Mouse (Mus musculus) neural tube, embryonic 13.5 days (tissue): ENCODE measurements around the gene Dmrtc1b. TPM values are rescaled to one million over a fixed set of nuclear protein-coding genes. Genes with fewer than 3 reads are reported as not detected.
A peak's percentile ranks its signal among the peaks of the same experiment; 100 is the strongest.
"Not testable (repeated sequence)": the region's sequence is repeated elsewhere in the genome, so short reads cannot be mapped to it uniquely, and the experiment has no call there.

Experiments used
- ATAC-seq: fragments of 200-750 bp; cut with Nextera tagmentation; 2 replicates; pipeline ENCODE4 v1.8.0; 2017; ENCODE audit warnings: low read depth, mild to moderate bottlenecking, moderate TSS enrichment, moderate library complexity
- H3K27ac ChIP-seq: fragments of 300-500 bp; sonication (generic); replicated peaks from 2 replicates; pipeline ENCODE4 v1.5.1; 2015; ENCODE audit warnings: moderate library complexity, mild to moderate bottlenecking, inconsistent platforms
- H3K27me3 ChIP-seq: fragments of 300-500 bp; sonication (generic); 2 replicates; pipeline ENCODE4 v1.6.1; 2015; ENCODE audit warnings: mild to moderate bottlenecking, inconsistent platforms
- H3K36me3 ChIP-seq: fragments of 300-500 bp; sonication (generic); 2 replicates; pipeline ENCODE4 v1.6.1; 2015; ENCODE audit warnings: mild to moderate bottlenecking, inconsistent platforms
- H3K4me1 ChIP-seq: fragments of 300-500 bp; sonication (generic); replicated peaks from 2 replicates; pipeline ENCODE4 v1.6.1; 2015; ENCODE audit warnings: inconsistent platforms
- H3K4me2 ChIP-seq: fragments of 300-500 bp; sonication (generic); 2 replicates; pipeline ENCODE4 v1.6.1; 2015; ENCODE audit warnings: inconsistent platforms, mild to moderate bottlenecking, moderate library complexity
- H3K4me3 ChIP-seq: fragments of 300-500 bp; sonication (generic); 2 replicates; pipeline ENCODE4 v1.5.1; 2015; ENCODE audit warnings: mild to moderate bottlenecking, inconsistent platforms
- H3K9ac ChIP-seq: fragments of 300-500 bp; sonication (generic); 2 replicates; pipeline ENCODE4 v1.6.1; 2015; ENCODE audit warnings: moderate library complexity, mild to moderate bottlenecking, inconsistent platforms
- H3K9me3 ChIP-seq: fragments of 300-500 bp; sonication (generic); 2 replicates; pipeline ENCODE4 v1.6.1; 2016; ENCODE audit warnings: inconsistent platforms
- WGBS: fragments of 180-500 bp; shearing (Covaris S2); methylation state at CpG from one replicate; pipeline ENCODE4 v1.1.7; 2015; 5-methylcytosine and 5-hydroxymethylcytosine counted together
- polyA plus RNA-seq: library from polyadenylated mRNA; unstranded; fragments of >200 nt; fragmentation: Nextera tagmentation; extraction: Ambion mirVana; gene quantifications from 2 replicates; pipeline ENCODE4 v1.2.1, GENCODE M21; 2015

Dmrtc1b gene
- polyA plus RNA-seq: not detected in 2 replicates

DNA sequence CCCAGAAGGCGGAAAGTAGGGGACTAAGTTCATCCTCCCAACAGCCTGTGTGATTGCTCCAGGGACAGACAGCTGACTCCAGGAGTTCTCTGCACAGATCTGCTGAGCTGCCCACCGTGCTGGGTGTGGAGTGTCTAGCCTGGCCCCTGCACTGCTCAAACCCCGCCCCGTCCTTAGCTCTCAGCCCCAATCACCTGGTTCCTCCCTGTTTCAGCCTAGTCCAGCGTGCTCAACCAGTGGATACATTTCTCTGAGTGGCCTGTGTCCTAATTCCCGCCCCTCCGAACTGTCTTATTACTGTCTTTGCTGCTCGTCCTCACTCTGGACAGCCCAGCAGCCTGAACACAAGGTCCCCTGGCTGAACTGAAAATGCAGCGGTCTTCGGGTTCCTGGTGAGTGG, at the start of gene Dmrtc1b, which contains the start of gene Gm9112:
Dmrtc1b (plus strand) TSS at position 331 of the 400 bp plus-strand sequence.
Gm9112 (minus strand) TSS at position 101 of the 400 bp plus-strand sequence.
- not testable (repeated sequence) for H3K4me2 ChIP-seq, H3K4me1 ChIP-seq, H3K9me3 ChIP-seq, H3K27ac ChIP-seq, ATAC-seq, H3K27me3 ChIP-seq, H3K4me3 ChIP-seq, H3K9ac ChIP-seq, H3K36me3 ChIP-seq
- 90% methylated on average over 10 of the region's 10 CpGs for WGBS

DNA sequence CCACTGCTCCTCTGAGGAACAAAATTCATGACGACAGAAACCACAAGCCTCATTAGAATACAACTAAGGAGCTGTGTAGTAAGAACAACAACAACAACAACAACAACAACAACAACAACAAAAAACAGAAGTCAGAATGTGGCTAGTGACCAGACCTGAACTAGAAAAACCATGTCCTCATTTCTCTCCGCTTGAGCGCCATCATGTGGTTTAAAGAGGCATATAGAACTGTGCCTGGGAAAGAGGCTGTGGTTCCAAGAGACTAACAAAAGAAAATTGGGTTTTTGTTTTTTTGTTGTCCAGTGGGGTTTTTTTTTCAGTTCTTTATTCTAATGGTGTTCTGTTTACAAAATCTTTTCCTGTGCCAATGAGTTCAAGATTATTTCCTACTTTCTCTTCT, 47.0 kb upstream of the Dmrtc1b start:
- H3K27me3 ChIP-seq: no peaks in the 10 kb centered on the region
- 14% methylated on average over 3 of the region's 3 CpGs for WGBS
- H3K4me3 ChIP-seq: no peak overlapping the region
- no peaks in the 10 kb centered on the region for H3K36me3 ChIP-seq
- H3K9me3 ChIP-seq: no peaks in the 10 kb centered on the region
- H3K9ac ChIP-seq: no peak overlapping the region
- no peaks in the 10 kb centered on the region for H3K4me1 ChIP-seq
- no peak overlapping the region for H3K27ac ChIP-seq
- ATAC-seq: no peak
- no peak overlapping the region for H3K4me2 ChIP-seq

DNA sequence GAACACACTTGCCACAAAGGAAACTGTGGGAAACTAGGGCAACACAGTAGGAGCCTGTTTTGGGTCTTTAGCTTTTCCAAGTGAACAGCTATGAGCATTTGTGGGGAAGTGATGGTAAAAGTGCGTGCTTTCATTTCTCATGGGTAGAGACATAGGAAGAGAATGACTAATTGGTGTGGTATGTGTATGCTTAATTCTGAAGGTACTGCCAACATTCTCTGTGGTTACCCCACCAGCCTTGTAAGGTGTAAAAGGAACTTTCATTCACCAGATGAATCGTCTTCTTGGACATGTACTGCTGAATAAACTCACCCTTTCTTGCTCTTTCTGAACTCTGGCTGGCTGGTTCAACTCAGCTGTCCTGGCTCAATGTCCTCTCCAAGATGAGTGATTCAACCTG, 41.0 kb upstream of the Dmrtc1b start:
- 85% methylated on average over 2 of the region's 2 CpGs for WGBS
- no peak for ATAC-seq

DNA sequence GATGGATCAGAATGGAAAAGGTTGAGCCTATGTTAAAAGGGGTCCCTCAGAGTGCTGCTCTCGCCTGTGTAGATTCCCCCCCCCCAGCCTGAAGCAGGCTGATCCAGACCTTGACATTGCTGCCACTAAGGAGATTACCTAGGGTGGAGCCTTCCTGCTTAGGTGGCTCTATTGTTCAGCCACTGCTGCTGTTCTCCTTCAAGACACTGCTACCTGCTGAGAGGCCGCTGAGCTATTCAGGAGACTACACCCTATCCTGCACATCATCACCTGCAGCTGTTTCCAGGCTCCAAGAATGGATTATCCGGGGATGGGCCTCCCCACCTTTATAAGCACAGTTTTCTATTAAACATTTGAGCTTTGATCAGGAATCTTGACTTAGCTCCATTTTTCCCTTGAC, 23.0 kb upstream of the Dmrtc1b start:
- not testable (repeated sequence) for H3K9me3 ChIP-seq, H3K9ac ChIP-seq, H3K27me3 ChIP-seq, ATAC-seq, H3K27ac ChIP-seq, H3K4me3 ChIP-seq, H3K36me3 ChIP-seq, H3K4me2 ChIP-seq, H3K4me1 ChIP-seq
- WGBS: 56% methylated on average over 3 of the region's 3 CpGs

More for the DNA sequence above, 41.0 kb upstream of the Dmrtc1b start:
- H3K4me3 ChIP-seq: no peak overlapping the region
- no peaks in the 10 kb centered on the region for H3K4me1 ChIP-seq
- H3K9me3 ChIP-seq: no peaks in the 10 kb centered on the region
- H3K4me2 ChIP-seq: no peak overlapping the region
- H3K9ac ChIP-seq: no peak overlapping the region
- H3K27me3 ChIP-seq: no peaks in the 10 kb centered on the region; the same call in 1 of the 2 replicates
- H3K36me3 ChIP-seq: no peaks in the 10 kb centered on the region
- H3K27ac ChIP-seq: no peak overlapping the region

DNA sequence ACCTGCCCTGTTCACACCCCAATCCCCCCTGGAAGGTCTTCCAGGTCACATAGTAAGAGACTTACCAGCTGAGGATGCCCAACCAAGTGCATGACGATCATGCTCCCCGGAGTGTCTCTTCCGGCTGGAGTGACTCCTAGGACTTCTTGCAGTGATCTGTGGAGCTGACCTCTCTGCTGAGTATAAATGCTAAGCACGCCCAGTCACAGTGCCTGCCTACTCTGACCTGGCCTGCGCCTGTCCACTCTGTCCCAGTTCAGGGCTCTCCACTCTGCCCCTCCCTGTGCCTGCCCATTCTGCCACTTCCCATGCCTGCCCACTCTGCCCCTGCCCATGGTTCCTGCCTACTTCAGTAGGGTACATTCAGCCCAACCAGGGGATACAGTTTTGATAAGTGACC, 20.8 kb upstream of the Dmrtc1b start, which contains the start of gene Gm3880:
Gm3880 (minus strand) TSS at position 101 of the 400 bp plus-strand sequence.
- H3K27ac ChIP-seq, H3K27me3 ChIP-seq, H3K4me2 ChIP-seq, ATAC-seq, H3K4me1 ChIP-seq, H3K9me3 ChIP-seq, H3K4me3 ChIP-seq, H3K9ac ChIP-seq, H3K36me3 ChIP-seq: not testable (repeated sequence)
- WGBS: 94% methylated on average over 5 of the region's 5 CpGs

DNA sequence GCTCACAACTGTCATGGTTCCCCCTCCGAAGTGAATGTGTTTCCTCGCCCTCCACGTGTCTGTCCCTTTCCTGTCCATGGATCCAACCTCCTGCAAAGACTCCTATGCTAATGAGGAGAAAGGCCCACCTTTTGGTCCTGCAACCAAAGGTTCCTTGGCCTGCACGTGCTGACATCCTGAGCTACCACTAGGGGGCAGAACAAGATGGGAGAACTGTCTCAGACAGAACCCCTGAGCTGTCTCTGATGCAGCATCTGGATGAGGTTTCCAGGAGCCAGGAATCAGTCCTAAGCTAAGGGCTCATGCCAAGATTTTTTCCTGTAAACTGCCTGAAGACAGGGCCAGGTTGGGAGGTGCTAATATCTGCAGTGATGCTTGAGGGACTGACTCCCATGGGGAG, 18.4 kb upstream of the Dmrtc1b start:
- H3K4me3 ChIP-seq, H3K9me3 ChIP-seq, H3K36me3 ChIP-seq, H3K27ac ChIP-seq, H3K27me3 ChIP-seq, H3K4me1 ChIP-seq, H3K9ac ChIP-seq, H3K4me2 ChIP-seq: not testable (repeated sequence)
- WGBS: 21% methylated on average over 4 of the region's 4 CpGs
- peak; percentile 56; the same call in 1 of the 2 replicates for ATAC-seq

DNA sequence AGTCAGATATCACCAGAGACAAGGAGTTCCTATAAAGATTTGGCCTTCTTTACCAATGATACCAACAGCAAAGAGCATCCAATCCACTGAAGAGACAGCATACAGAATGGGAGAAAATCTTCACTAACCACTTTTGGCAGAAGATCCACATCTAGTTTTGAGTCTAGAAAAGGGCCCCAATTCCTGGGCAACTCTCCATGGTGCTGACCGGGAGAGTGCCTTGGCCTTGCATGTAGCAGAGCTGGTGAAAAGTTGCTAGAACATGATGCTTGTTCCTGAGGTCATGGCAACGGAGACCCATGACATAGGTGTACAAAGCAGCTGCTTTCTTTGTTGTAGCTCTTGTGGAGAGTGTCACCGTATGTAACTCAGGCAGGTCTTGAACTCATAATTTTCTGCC, 7.0 kb upstream of the Dmrtc1b start:
- 74% methylated on average over 3 of the region's 3 CpGs for WGBS
- H3K27ac ChIP-seq, H3K9ac ChIP-seq, H3K4me2 ChIP-seq, H3K4me1 ChIP-seq, H3K36me3 ChIP-seq, H3K4me3 ChIP-seq, ATAC-seq, H3K9me3 ChIP-seq, H3K27me3 ChIP-seq: not testable (repeated sequence)

DNA sequence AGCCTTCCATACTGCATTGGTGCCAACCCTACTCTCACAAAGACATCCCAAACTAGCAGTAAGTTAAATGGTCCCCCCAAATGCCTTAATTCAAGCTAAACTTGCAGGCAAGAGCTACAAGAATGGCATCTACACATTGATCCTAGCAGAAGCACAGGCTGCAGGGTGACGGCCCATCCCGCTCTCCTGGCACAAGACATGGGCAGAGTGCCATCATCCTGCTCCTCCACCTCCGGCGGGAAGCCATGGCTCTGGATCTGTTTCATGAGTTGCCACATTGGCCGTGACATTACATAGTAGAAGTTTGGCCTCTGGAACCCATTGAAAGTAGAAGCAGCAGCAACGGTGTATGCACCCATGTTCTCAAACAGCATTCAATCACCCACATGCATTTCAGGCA, 16.6 kb downstream of the Dmrtc1b start:
- not testable (repeated sequence) for H3K36me3 ChIP-seq, H3K27me3 ChIP-seq, H3K27ac ChIP-seq, ATAC-seq, H3K9ac ChIP-seq, H3K9me3 ChIP-seq, H3K4me3 ChIP-seq, H3K4me2 ChIP-seq, H3K4me1 ChIP-seq
- WGBS: 97% methylated on average over 6 of the region's 6 CpGs

Other genes starting within 250 kb of the Dmrtc1b start
- 9.7 and 11.7 TPM in 2 replicates for gene Hdac8, start 202.5 kb upstream of the Dmrtc1b start, polyA plus RNA-seq
- 7.0 and 7.6 TPM in 2 replicates for gene Phka1, start 63.6 kb upstream of the Dmrtc1b start, polyA plus RNA-seq
- not detected in 2 replicates for gene Gm3880, start 20.9 kb upstream of the Dmrtc1b start, polyA plus RNA-seq
- gene Gm9112, start 230 bp upstream of the Dmrtc1b start, polyA plus RNA-seq: not detected in 2 replicates
- not detected in 2 replicates for gene Dmrtc1c1, start 95.1 kb downstream of the Dmrtc1b start, polyA plus RNA-seq
- not detected in 2 replicates for gene Dmrtc1c2, start 146.8 kb downstream of the Dmrtc1b start, polyA plus RNA-seq
- gene 1700031F05Rik, start 160.1 kb downstream of the Dmrtc1b start, polyA plus RNA-seq: not detected in 2 replicates
- gene Dmrtc1a, start 200.8 kb downstream of the Dmrtc1b start, polyA plus RNA-seq: 0.87 and 2.1 TPM in 2 replicates
- not detected in 2 replicates for gene 1700011M02Rik, start 201.0 kb downstream of the Dmrtc1b start, polyA plus RNA-seq
- not detected in 2 replicates for gene 1700018G05Rik, start 220.5 kb downstream of the Dmrtc1b start, polyA plus RNA-seq